Mouse (Mus musculus): ENCODE measurements around the gene Rasgef1c. TPM values are rescaled to one million over a fixed set of nuclear protein-coding genes. Genes with fewer than 3 reads are reported as not detected.

Rasgef1c gene
- polyA plus RNA-seq, 1 experiment from 2014 or later: 0.30 TPM

GRCm38 (mm10) chr11:49936458-49936857 is 34.8 kb downstream of the Rasgef1c start:
- WGBS: 65% methylated on average over 9 of the region's 9 CpGs
- no peak overlapping the region for H3K9ac ChIP-seq (replicated peaks; ENCODE audit: low read length)
- H3K9me3 ChIP-seq (ENCODE audit: low read length): no peaks in the 10 kb centered on the region

GRCm38 (mm10) chr11:49937779-49938178 is 36.1 kb downstream of the Rasgef1c start:
- H3K27me3 ChIP-seq (ENCODE audit: insufficient read depth, low read length): no peaks in the 10 kb centered on the region
- WGBS: 91% methylated on average over 6 of the region's 6 CpGs

More at GRCm38 (mm10) chr11:49936458-49936857, 34.8 kb downstream of the Rasgef1c start:
- Histone ChIP-seq H3K4me2 (replicated peaks; ENCODE audit: low read depth, low read length) (no peak overlapping the region), H3K36me3 (ENCODE audit: insufficient read depth, low read length) (no peaks in the 10 kb centered on the region), H3K4me1 (ENCODE audit: insufficient read depth, low read length) (peaks cover 9% of the 10 kb centered on the region), H3K27ac (ENCODE audit: low read length) (no peak overlapping the region), H3K4me3 (ENCODE audit: low read length) (no peak overlapping the region), H3K27me3 (ENCODE audit: insufficient read depth, low read length) (no peaks in the 10 kb centered on the region)
- no peak for ATAC-seq (ENCODE audit: low FRiP score, low TSS enrichment)

DNA sequence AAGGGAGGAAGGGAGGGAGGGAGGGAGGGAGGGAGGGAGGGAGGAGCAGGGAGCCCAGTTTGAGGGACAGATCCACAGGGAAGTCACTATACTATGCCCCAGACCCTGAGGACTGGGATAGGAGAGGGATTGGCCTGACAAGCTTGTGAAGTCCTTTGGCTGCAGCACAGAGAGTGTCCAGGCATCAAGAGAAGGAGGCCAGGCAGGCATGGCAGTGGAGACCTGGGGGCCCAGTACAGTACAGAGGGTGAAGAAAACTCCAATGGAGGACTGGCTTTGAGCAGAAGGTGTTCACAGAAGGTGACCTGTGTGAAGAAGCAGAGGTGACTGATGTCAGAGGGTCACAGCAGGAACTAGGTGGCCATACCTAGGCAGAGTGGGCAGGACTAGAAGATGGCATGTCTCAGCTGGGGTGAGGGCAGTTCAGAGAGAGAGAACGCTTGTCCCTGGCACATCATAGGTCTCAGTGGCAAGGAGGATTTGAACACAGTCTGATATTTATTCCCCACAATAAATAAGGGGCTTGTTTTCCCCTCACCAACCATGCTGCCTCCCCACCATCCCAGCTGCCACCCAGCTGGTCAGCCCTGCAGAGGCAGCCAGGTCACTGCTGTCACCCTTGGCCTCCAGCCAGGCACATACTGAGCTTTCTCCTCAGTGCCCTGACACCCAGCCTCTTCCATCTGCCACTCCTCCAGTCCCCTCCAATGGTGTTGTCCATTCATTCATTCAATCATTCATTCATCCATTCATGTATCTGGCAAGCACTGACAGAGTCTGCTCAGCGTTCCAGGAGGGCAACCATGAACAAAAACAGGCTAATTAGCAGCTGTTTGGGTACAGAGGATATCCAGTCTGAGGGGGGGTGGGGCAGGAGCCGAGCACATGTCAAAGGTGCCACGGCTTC is 36.9 kb downstream of the Rasgef1c start:
- Histone ChIP-seq H3K27ac (ENCODE audit: low read length) (no peak overlapping the region), H3K27me3 (ENCODE audit: insufficient read depth, low read length) (no peaks in the 10 kb centered on the region), H3K9ac (replicated peaks; ENCODE audit: low read length) (no peak overlapping the region), H3K36me3 (ENCODE audit: insufficient read depth, low read length) (no peaks in the 10 kb centered on the region), H3K4me3 (ENCODE audit: low read length) (no peak overlapping the region), H3K4me1 (ENCODE audit: insufficient read depth, low read length) (0 out of 2 replicates have a peak, but pooled peaks cover 3% of the 10 kb centered on the region), H3K4me2 (replicated peaks; ENCODE audit: low read depth, low read length) (no peak overlapping the region), H3K9me3 (ENCODE audit: low read length) (no peaks in the 10 kb centered on the region)
- no peak for ATAC-seq (ENCODE audit: low FRiP score, low TSS enrichment)
- WGBS: 35% methylated on average over 4 of the region's 4 CpGs

More at GRCm38 (mm10) chr11:49937779-49938178, 36.1 kb downstream of the Rasgef1c start:
- Histone ChIP-seq H3K27ac (ENCODE audit: low read length) (no peak overlapping the region), H3K9me3 (ENCODE audit: low read length) (no peaks in the 10 kb centered on the region), H3K36me3 (ENCODE audit: insufficient read depth, low read length) (no peaks in the 10 kb centered on the region), H3K9ac (replicated peaks; ENCODE audit: low read length) (no peak overlapping the region), H3K4me2 (replicated peaks; ENCODE audit: low read depth, low read length) (no peak overlapping the region), H3K4me1 (ENCODE audit: insufficient read depth, low read length) (0 out of 2 replicates have a peak, but pooled peaks cover 3% of the 10 kb centered on the region), H3K4me3 (ENCODE audit: low read length) (no peak overlapping the region)
- no peak for ATAC-seq (ENCODE audit: low FRiP score, low TSS enrichment)

DNA sequence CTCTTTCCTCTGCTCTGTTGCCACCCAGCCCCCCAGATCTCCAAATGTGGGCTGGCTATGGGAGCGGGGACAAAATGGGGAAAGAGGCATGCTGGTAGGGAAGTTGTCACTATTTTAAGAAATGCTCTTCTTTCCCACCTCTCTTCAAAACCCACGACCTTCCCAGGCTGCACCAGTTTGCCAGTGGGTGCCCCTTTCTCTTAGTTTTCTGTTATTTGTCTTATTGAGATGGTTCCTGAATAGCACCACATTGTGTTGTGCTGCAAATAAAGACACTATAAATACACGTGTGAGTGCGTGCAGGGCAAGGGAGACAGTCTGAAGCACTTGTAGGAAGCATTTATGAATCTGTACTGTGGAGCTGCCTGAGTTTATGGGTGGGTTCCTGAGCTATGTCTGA is 41.2 kb downstream of the Rasgef1c start:
- Histone ChIP-seq H3K27me3 (ENCODE audit: insufficient read depth, low read length) (no peaks in the 10 kb centered on the region), H3K9me3 (ENCODE audit: low read length) (no peaks in the 10 kb centered on the region), H3K4me1 (ENCODE audit: insufficient read depth, low read length) (0 out of 2 replicates have a peak, but pooled peaks cover 3% of the 10 kb centered on the region), H3K9ac (replicated peaks; ENCODE audit: low read length) (no peak overlapping the region), H3K27ac (ENCODE audit: low read length) (no peak overlapping the region), H3K4me3 (ENCODE audit: low read length) (no peak overlapping the region), H3K4me2 (replicated peaks; ENCODE audit: low read depth, low read length) (no peak overlapping the region), H3K36me3 (ENCODE audit: insufficient read depth, low read length) (no peaks in the 10 kb centered on the region)
- WGBS: 77% methylated on average over 4 of the region's 4 CpGs
- ATAC-seq (ENCODE audit: low FRiP score, low TSS enrichment): no peak

- 87% methylated on average over 5 of the region's 5 CpGs for WGBS
Observed at GRCm38 (mm10) chr11:49943901-49944300, 42.3 kb downstream of the Rasgef1c start.

GRCm38 (mm10) chr11:49945726-49946125 is 44.1 kb downstream of the Rasgef1c start:
- 98% methylated on average over 4 of the region's 4 CpGs for WGBS
- H3K4me1 ChIP-seq (ENCODE audit: insufficient read depth, low read length): no peaks in the 10 kb centered on the region
- no peak overlapping the region for H3K27ac ChIP-seq (ENCODE audit: low read length)
- H3K9me3 ChIP-seq (ENCODE audit: low read length): no peaks in the 10 kb centered on the region
- no peak overlapping the region for H3K9ac ChIP-seq (replicated peaks; ENCODE audit: low read length)
- H3K4me3 ChIP-seq (ENCODE audit: low read length): no peak overlapping the region
- ATAC-seq (ENCODE audit: low FRiP score, low TSS enrichment): no peak
- H3K4me2 ChIP-seq (replicated peaks; ENCODE audit: low read depth, low read length): no peak overlapping the region
- H3K36me3 ChIP-seq (ENCODE audit: insufficient read depth, low read length): no peaks in the 10 kb centered on the region
- H3K27me3 ChIP-seq (ENCODE audit: insufficient read depth, low read length): no peaks in the 10 kb centered on the region

More at GRCm38 (mm10) chr11:49943901-49944300, 42.3 kb downstream of the Rasgef1c start:
- H3K4me1 ChIP-seq (ENCODE audit: insufficient read depth, low read length): 0 out of 2 replicates have a peak, but pooled peaks cover 3% of the 10 kb centered on the region
- H3K27ac ChIP-seq (ENCODE audit: low read length): no peak overlapping the region
- ATAC-seq (ENCODE audit: low FRiP score, low TSS enrichment): no peak
- H3K36me3 ChIP-seq (ENCODE audit: insufficient read depth, low read length): no peaks in the 10 kb centered on the region
- no peak overlapping the region for H3K4me2 ChIP-seq (replicated peaks; ENCODE audit: low read depth, low read length)
- no peaks in the 10 kb centered on the region for H3K27me3 ChIP-seq (ENCODE audit: insufficient read depth, low read length)
- H3K4me3 ChIP-seq (ENCODE audit: low read length): no peak overlapping the region
- no peaks in the 10 kb centered on the region for H3K9me3 ChIP-seq (ENCODE audit: low read length)
- H3K9ac ChIP-seq (replicated peaks; ENCODE audit: low read length): no peak overlapping the region

DNA sequence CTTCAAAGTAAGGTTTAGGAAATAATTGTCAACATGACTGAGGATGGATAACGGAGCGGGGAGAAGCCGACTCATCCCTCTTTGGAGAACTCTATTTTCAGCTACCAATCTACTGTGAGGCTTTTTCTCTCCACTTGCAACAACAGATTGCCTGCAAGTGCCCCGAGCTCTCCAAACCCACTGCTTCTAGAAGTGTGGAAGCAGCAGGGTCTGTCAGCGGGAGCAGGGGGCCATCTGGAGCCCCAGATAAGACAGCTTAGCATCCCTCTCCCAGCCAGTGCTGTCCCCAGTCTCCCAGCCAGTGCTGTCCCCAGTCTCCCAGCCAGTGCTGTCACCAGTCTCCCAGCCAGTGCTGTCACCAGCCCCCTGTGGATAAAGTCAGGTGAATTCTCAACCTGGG is 48.2 kb downstream of the Rasgef1c start:
- 0 out of 2 replicates have a peak, but pooled peaks cover 2% of the 10 kb centered on the region for H3K27me3 ChIP-seq (ENCODE audit: insufficient read depth, low read length)
- ATAC-seq (ENCODE audit: low FRiP score, low TSS enrichment): no peak
- no peak overlapping the region for H3K4me3 ChIP-seq (ENCODE audit: low read length)
- no peaks in the 10 kb centered on the region for H3K9me3 ChIP-seq (ENCODE audit: low read length)
- H3K27ac ChIP-seq (ENCODE audit: low read length): no peak overlapping the region
- no peak overlapping the region for H3K4me2 ChIP-seq (replicated peaks; ENCODE audit: low read depth, low read length)
- no peaks in the 10 kb centered on the region for H3K36me3 ChIP-seq (ENCODE audit: insufficient read depth, low read length)
- no peaks in the 10 kb centered on the region for H3K4me1 ChIP-seq (ENCODE audit: insufficient read depth, low read length)
- 92% methylated on average over 5 of the region's 5 CpGs for WGBS
- no peak overlapping the region for H3K9ac ChIP-seq (replicated peaks; ENCODE audit: low read length)

DNA sequence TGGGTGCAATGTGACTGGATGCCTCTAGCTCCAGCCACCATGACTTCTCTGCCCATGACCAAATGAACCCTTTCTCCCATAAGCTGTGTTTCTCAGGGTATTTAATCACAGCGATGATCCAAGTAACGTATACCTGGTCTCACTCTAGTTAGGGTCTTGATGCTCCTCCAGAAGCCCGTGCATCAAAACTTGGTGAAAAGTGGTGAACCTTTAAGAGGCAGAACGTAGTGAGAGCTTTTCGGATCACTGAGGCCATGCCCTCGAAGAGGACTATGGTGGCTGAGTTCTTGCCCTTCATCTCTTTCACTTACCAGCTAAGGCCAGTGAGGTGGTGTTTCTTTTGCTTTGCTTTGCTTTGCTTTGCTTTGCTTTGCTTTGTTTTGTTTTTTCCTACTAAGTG is 52.0 kb downstream of the Rasgef1c start:
- ATAC-seq (ENCODE audit: low FRiP score, low TSS enrichment): no peak
- WGBS: 87% methylated on average over 6 of the region's 6 CpGs

DNA sequence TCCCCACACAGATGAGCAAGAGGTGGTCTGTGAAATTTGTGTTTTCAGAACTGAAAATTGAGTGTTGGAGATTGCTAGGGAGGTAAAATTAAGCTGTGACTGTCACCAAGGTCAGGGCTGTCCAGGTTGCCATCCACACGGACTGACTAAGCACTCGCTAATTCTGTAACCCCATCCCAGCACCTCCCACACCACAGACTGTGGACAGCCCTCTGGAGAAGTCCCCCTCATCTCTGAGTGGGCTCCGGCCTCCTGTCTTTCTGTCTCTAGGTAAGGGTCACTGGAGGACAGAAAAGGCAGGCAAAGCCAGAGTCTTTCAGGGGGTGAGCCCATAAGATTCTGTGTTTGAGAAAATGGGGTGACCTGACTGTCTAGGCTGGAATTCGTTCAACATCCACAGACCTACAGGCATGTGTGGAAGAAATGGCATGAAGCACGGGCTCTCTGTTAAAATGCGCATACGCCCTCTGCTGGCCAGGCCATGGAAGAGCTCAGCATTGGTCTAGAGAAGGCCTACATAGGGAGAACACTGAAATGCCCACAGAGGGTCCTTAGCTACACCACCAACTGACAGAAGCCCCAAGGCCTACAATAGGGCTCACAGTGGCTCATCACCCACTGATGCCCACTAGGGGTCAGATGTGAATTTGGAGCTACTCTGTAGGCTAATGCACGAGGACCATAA is 54.1 kb downstream of the Rasgef1c start:
- WGBS: 17% methylated on average over 8 of the region's 8 CpGs

More for the DNA sequence above, 52.0 kb downstream of the Rasgef1c start:
- Histone ChIP-seq H3K4me2 (replicated peaks; ENCODE audit: low read depth, low read length) (no peak overlapping the region), H3K36me3 (ENCODE audit: insufficient read depth, low read length) (no peaks in the 10 kb centered on the region), H3K4me1 (ENCODE audit: insufficient read depth, low read length) (no peaks in the 10 kb centered on the region), H3K9ac (replicated peaks; ENCODE audit: low read length) (no peak overlapping the region), H3K4me3 (ENCODE audit: low read length) (no peak overlapping the region), H3K27me3 (ENCODE audit: insufficient read depth, low read length) (peaks cover 8% of the 10 kb centered on the region; the same call in 1 of the 2 replicates), H3K27ac (ENCODE audit: low read length) (no peak overlapping the region), H3K9me3 (ENCODE audit: low read length) (no peaks in the 10 kb centered on the region)

More for the DNA sequence above, 54.1 kb downstream of the Rasgef1c start:
- no peaks in the 10 kb centered on the region for H3K4me1 ChIP-seq (ENCODE audit: insufficient read depth, low read length)
- no peak overlapping the region for H3K9ac ChIP-seq (replicated peaks; ENCODE audit: low read length)
- peaks cover 8% of the 10 kb centered on the region; the same call in 1 of the 2 replicates for H3K27me3 ChIP-seq (ENCODE audit: insufficient read depth, low read length)
- no peak overlapping the region for H3K4me3 ChIP-seq (ENCODE audit: low read length)
- no peaks in the 10 kb centered on the region for H3K9me3 ChIP-seq (ENCODE audit: low read length)
- H3K27ac ChIP-seq (ENCODE audit: low read length): no peak overlapping the region
- H3K4me2 ChIP-seq (replicated peaks; ENCODE audit: low read depth, low read length): no peak overlapping the region
- ATAC-seq (ENCODE audit: low FRiP score, low TSS enrichment): peak; percentile 70; the same call in 1 of the 2 replicates
- H3K36me3 ChIP-seq (ENCODE audit: insufficient read depth, low read length): no peaks in the 10 kb centered on the region
